ENCODE assay signal across 8 mouse cellular contexts in genomic region chr3:84814762-84815381, GRCm38 (mm10). TPM values are rescaled to one million over a fixed set of nuclear protein-coding genes. Genes with fewer than 3 reads are reported as not detected.
DNase-seq lines count a peak whose midpoint lies in the region; ATAC-seq and TF ChIP-seq lines count a peak whose summit lies in the region.

Fbxw7 (plus strand) TSS chr3:84815268.

- no peak; a peak in 1 of 4 replicates for TF ChIP-seq POLR2A in MEL (IDR thresholded peaks at IDR 0.05; ENCODE audit: control insufficient read depth in 1 of 2, insufficient read depth in 1 of 2, low read depth in 1 of 2, low read length in 2 of 2, poor library complexity in 1 of 2)
- TF ChIP-seq POLR2A in embryonic fibroblast, embryonic 13.5 days (IDR thresholded peaks at IDR 0.05; ENCODE audit: low read depth, low read length) = no peak

- peaks cover 2 to 38% of the 10 kb centered on the region in 2 experiments; a peak in 3 of 4 replicates for H3K36me3 ChIP-seq in MEL (ENCODE audit: control insufficient read depth in 1 of 2, insufficient read depth in 2 of 2, low read length in 2 of 2)
- 0 out of 2 replicates have a peak, but pooled peaks cover 10% of the 10 kb centered on the region for H3K36me3 ChIP-seq in heart, postnatal 0 days (replicated peaks; ENCODE audit: control insufficient read depth, insufficient read depth, low read length)

- peak; percentile 14 for DNase-seq in layer of hippocampus, adult 11-12 months (ENCODE audit: low spot score)
- DNase-seq in layer of hippocampus, adult 9-10 months (ENCODE audit: low spot score) = no peak
- no peak for DNase-seq in MEL (ENCODE audit: low read depth, low spot score)
- no peak for DNase-seq in heart, postnatal 0 days (ENCODE audit: low spot score)
- no peak for DNase-seq in layer of hippocampus, adult 8-10 months (ENCODE audit: low spot score in 2 of 2)
- peak; percentile 13 for DNase-seq in lung, postnatal 36 days
- no peak for DNase-seq in ovary, postnatal 10 days (ENCODE audit: low spot score)

- peaks cover 10 to 17% of the 10 kb centered on the region in 2 experiments for H3K4me1 ChIP-seq in MEL (ENCODE audit: control insufficient read depth in 1 of 2, insufficient read depth in 2 of 2, low read length in 2 of 2)
- peaks cover 4% of the 10 kb centered on the region; the same call in 1 of the 2 replicates for H3K4me1 ChIP-seq in embryonic fibroblast, embryonic 13.5 days (ENCODE audit: control insufficient read depth, insufficient read depth, low read length)
- peaks cover 16% of the 10 kb centered on the region for H3K4me1 ChIP-seq in heart, postnatal 0 days (ENCODE audit: control insufficient read depth, insufficient read depth)

- peaks cover 36% of the 10 kb centered on the region for H3K79me2 ChIP-seq in MEL (ENCODE audit: control insufficient read depth, insufficient read depth, low read length, poor library complexity)

- H3K9ac ChIP-seq in MEL (ENCODE audit: control insufficient read depth, low read depth, low read length, poor library complexity, severe bottlenecking) = peak within 1 kb of the TSS; percentile 94
- peak within 1 kb of the TSS; percentile 88 for H3K9ac ChIP-seq in heart, postnatal 0 days (replicated peaks; ENCODE audit: low read depth, low read length)

- H3K4me3 ChIP-seq in MEL (ENCODE audit: control insufficient read depth in 1 of 2, insufficient read depth in 1 of 2, low read depth in 2 of 2, low read length in 2 of 2) = peak within 1 kb of the TSS; percentile 82 to 97
- H3K4me3 ChIP-seq in embryonic fibroblast, embryonic 13.5 days (ENCODE audit: insufficient read depth, low read length) = peak within 1 kb of the TSS; percentile 79
- peak within 1 kb of the TSS; percentile 97 for H3K4me3 ChIP-seq in heart, postnatal 0 days (ENCODE audit: low read depth, low read length)

- no peak for TF ChIP-seq RAD21 in MEL (IDR thresholded peaks at IDR 0.05; ENCODE audit: low read depth, low read length)

- H3K9me3 ChIP-seq in MEL (replicated peaks; ENCODE audit: insufficient read depth, low read length) = no peaks in the 10 kb centered on the region
- no peaks in the 10 kb centered on the region for H3K9me3 ChIP-seq in heart, postnatal 0 days (replicated peaks; ENCODE audit: control insufficient read depth, low read length)

- ATAC-seq in heart, postnatal 0 days (ENCODE audit: insufficient read depth, low read depth) = peak; percentile 36

- no peak for TF ChIP-seq EP300 in MEL (IDR thresholded peaks at IDR 0.05; ENCODE audit: low read depth in 1 of 2, low read length in 2 of 2)
- TF ChIP-seq EP300 in heart, postnatal 0 days (IDR thresholded peaks at IDR 0.05; ENCODE audit: low read depth) = no peak

- H3K27ac ChIP-seq in MEL (ENCODE audit: control insufficient read depth, low read depth, low read length) = peak within 1 kb of the TSS; percentile 90
- H3K27ac ChIP-seq in embryonic fibroblast, embryonic 13.5 days (ENCODE audit: insufficient read depth, low read length) = peak within 1 kb of the TSS; percentile 71
- H3K27ac ChIP-seq in heart, postnatal 0 days (ENCODE audit: low read depth) = peak within 1 kb of the TSS; percentile 92

- WGBS in heart, postnatal 0 days = under 1% methylated on average over 42 of the region's 76 CpGs

- no peak for TF ChIP-seq CTCF in MEL (IDR thresholded peaks at IDR 0.05 in 2 of 3, conservative IDR thresholded peaks at IDR 0.05 in 1 of 3; ENCODE audit: control insufficient read depth in 1 of 3, insufficient read depth in 1 of 3, low read depth in 2 of 3, low read length in 3 of 3, poor library complexity in 1 of 3, severe bottlenecking in 1 of 3)
- no peak for TF ChIP-seq CTCF in embryonic fibroblast, embryonic 13.5 days (IDR thresholded peaks at IDR 0.05; ENCODE audit: borderline replicate concordance, insufficient read depth, low read length)
- TF ChIP-seq CTCF in heart, postnatal 0 days (IDR thresholded peaks at IDR 0.05; ENCODE audit: low read depth) = no peak

- peak within 1 kb of the TSS; percentile 84 for H3K4me2 ChIP-seq in heart, postnatal 0 days (ENCODE audit: low read depth, low read length)

- H3K27me3 ChIP-seq in MEL (ENCODE audit: control insufficient read depth in 1 of 2, insufficient read depth in 2 of 2, low read length in 2 of 2) = no peaks in the 10 kb centered on the region
- no peaks in the 10 kb centered on the region for H3K27me3 ChIP-seq in heart, postnatal 0 days (ENCODE audit: control insufficient read depth, insufficient read depth, low read length)

TF ChIP-seq in MEL, 35 proteins besides CTCF, POLR2A, EP300 and RAD21:
- TF ChIP-seq MAFK (IDR thresholded peaks at IDR 0.05; ENCODE audit: borderline replicate concordance, low read depth, low read length) (no peak), USF2 (IDR thresholded peaks at IDR 0.05; ENCODE audit: borderline replicate concordance in 1 of 2, insufficient read depth in 1 of 2, low read depth in 1 of 2, low read length in 2 of 2) (no peak), UBTF (IDR thresholded peaks at IDR 0.05; ENCODE audit: borderline replicate concordance, insufficient read depth, low read depth, low read length) (no peak), POLR2AphosphoS5 (IDR thresholded peaks at IDR 0.05; ENCODE audit: borderline replicate concordance, low read depth, low read length) (no peak), MAZ (IDR thresholded peaks at IDR 0.05; ENCODE audit: low read depth, low read length) (0 out of 2 replicates have a peak, but pooled peaks have one; percentile 23), RCOR1 (IDR thresholded peaks at IDR 0.05; ENCODE audit: low read depth, low read length) (no peak)
TF ChIP-seq in MEL: peak in this region for 1.

RNA-seq across cellular contexts. Expression of gene Fbxw7, which starts in this region (rescaled TPM):
- total RNA-seq in MEL (2012; rRNA removed) = 13.9 and 14.5 TPM in 2 replicates
- 10 to 100 TPM in 1 of 2 experiments, not detected in 1; 11.8 TPM for polyA plus RNA-seq in MEL (2012; ENCODE audit: insufficient read depth in 1 of 2, insufficient read length in 2 of 2, low read depth in 1 of 2, low replicate concordance in 2 of 2, missing spikeins in 1 of 2)
- polyA plus RNA-seq in embryonic fibroblast, embryonic 13.5 days (2011; ENCODE audit: insufficient read length, low read depth, missing spikeins) = 17.8 and 18.9 TPM in 2 replicates
- 11.8 and 13.8 TPM in 2 replicates for total RNA-seq in heart, postnatal 0 days (2014; rRNA removed; ENCODE audit: low replicate concordance)
- 19.3 and 21.6 TPM in 2 replicates for polyA plus RNA-seq in heart, postnatal 0 days (2015; fragmentation: Nextera tagmentation; extraction: Ambion mirVana)
- total RNA-seq in layer of hippocampus, adult 8-10 months (2022) = 100 to 1,000 TPM; 154 to 165 (median 158) TPM

Comparison
In these comparisons a context has a peak if more than half of its experiments do, and no peak if none do; other contexts are left out.
1. RNA of gene Fbxw7 (total RNA-seq): 154 to 165 TPM in layer of hippocampus, adult 8-10 months; 13.9 to 14.5 TPM in MEL and 11.8 to 13.8 TPM in heart, postnatal 0 days; every median in the first group is over 10 times any median in the second.
2. DNase-seq: peak in layer of hippocampus, adult 11-12 months (single experiment) and lung, postnatal 36 days (single experiment); none in layer of hippocampus, adult 9-10 months (single experiment), MEL (single experiment), heart, postnatal 0 days (single experiment), layer of hippocampus, adult 8-10 months (0 of 2) and ovary, postnatal 10 days (single experiment).
3. Peak in every context shown above with its lines, with median percentiles within 50 percentile points of each other: H3K27ac ChIP-seq and H3K4me3 ChIP-seq.